Mouse (Mus musculus) megakaryocyte, embryonic 14.5 days (primary cell): ENCODE data around the gene Tmem161b. TPM values are rescaled to one million over a fixed set of nuclear protein-coding genes. Genes with fewer than 3 reads are reported as not detected.

Source experiments
- H3K27me3 ChIP-seq: replicated peaks from 2 replicates; pipeline ENCODE3; 2012; ENCODE audit warnings: inconsistent platforms
- H3K36me3 ChIP-seq: replicated peaks from 2 replicates; pipeline ENCODE3; 2012; ENCODE audit warnings: low read length, inconsistent platforms, mixed read lengths
- H3K4me1 ChIP-seq: 2 replicates; pipeline ENCODE4 v1.6.1; 2012; ENCODE audit warnings: inconsistent platforms
- H3K4me3 ChIP-seq: replicated peaks from 2 replicates; pipeline ENCODE3; 2012; ENCODE audit warnings: moderate library complexity, mild to moderate bottlenecking, inconsistent platforms
- H3K9me3 ChIP-seq: 2 replicates; pipeline ENCODE4 v1.6.1; 2012; ENCODE audit warnings: inconsistent platforms
- FLI1 ChIP-seq: IDR thresholded peaks from 2 replicates; pipeline ENCODE4 v1.6.1; 2012; ENCODE audit warnings: low read length, inconsistent platforms, mixed read lengths
- GATA1 ChIP-seq: IDR thresholded peaks from 3 replicates; pipeline ENCODE4 v1.6.1; 2012; ENCODE audit warnings: mixed read lengths, low read length, inconsistent platforms, borderline replicate concordance
- polyA plus RNA-seq: library from polyadenylated mRNA; stranded (reverse); fragments of >175 nt; gene quantifications from 2 replicates; pipeline ENCODE4 v1.2.3, GENCODE M21; 2012; ENCODE audit warnings: low replicate concordance; ENCODE audit not compliant: insufficient read depth

Gene Tmem161b
- polyA plus RNA-seq, 1 experiment: 0.45 TPM

DNA sequence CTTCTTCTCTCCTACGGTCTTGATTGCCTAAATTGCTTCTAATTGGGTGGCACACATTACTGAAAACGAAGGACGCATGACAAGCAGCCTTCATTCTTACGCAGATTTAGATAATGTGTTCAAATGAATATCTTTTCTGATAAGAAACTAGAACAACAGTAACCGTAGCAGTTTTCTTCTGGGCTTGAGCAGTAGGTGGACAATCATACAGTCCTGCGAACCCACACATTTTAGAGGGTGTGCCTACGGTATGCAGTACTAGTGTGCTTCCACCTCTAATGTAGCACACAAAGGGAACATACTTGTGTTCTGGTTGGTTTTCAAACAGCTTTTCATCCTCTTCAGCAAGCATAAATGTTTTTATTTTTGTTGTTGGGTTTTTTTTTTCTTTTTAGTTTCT, 122.6 kb downstream of the Tmem161b start:
- Histone ChIP-seq H3K27me3 (peaks cover 62% of the 10 kb centered on the region), H3K36me3 (no peaks in the 10 kb centered on the region)
- TF ChIP-seq GATA1 (no peak), FLI1 (no peak)

GRCm38 (mm10) chr13:84345114-84345513, 123.0 kb downstream of the Tmem161b start:
- no peaks in the 10 kb centered on the region for H3K36me3 ChIP-seq
- no peak overlapping the region for H3K4me3 ChIP-seq
- peaks cover 63% of the 10 kb centered on the region for H3K27me3 ChIP-seq
- H3K9me3 ChIP-seq: no peaks in the 10 kb centered on the region
- H3K4me1 ChIP-seq: peaks cover 46% of the 10 kb centered on the region
- TF ChIP-seq GATA1: no peak
- no peak for TF ChIP-seq FLI1

More for the DNA sequence above, 122.6 kb downstream of the Tmem161b start:
- Histone ChIP-seq H3K4me3 (no peak overlapping the region), H3K4me1 (peaks cover 46% of the 10 kb centered on the region), H3K9me3 (peaks cover 2% of the 10 kb centered on the region; the same call in 1 of the 2 replicates)
